Mouse (Mus musculus): ENCODE measurements around the gene Tstd2. TPM values are rescaled to one million over a fixed set of nuclear protein-coding genes. Genes with fewer than 3 reads are reported as not detected.

Tstd2 gene
- total and polyA plus RNA-seq, 2 experiments from 2014 or later = 19.3 to 31.4 TPM

DNA sequence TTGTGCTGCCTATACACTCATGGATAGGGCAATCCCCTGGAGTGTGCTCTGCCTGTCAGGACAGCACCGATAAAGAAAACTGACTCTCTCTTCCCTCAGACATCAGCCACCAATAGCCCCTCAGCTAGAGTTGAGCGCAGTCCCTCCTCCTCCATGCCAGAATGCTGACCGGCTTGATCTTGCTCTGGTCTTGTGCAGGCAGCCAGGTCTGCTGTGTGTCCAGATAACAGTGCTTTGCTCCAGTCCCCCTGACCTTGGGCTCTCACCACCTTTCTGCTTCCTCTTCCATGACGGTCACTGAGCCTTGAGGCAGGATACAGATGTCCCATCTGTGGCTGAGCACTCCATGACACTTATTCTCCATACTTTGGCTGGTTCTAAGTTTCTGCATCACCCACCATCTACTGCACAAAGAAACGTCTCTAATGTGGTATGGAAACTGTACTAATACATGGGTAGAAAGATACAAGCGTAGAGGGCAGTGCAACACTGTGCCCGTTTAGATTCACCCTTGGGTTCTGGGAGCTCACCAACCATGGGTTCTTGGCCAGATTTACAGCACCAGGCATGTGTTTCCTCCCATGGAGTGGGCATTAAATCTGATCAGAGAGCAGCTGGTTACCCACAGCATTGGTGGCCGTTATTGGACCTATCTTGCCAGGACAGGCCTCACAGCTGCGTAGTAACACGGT is 36.3 kb downstream of the Tstd2 start:
- no peaks in the 10 kb centered on the region for H3K36me3 ChIP-seq (ENCODE audit: insufficient read depth)
- DNase-seq (no peak), ATAC-seq (no peak)
- H3K27ac ChIP-seq (ENCODE audit: low read depth, low read length) = no peak overlapping the region
- H3K9me3 ChIP-seq (ENCODE audit: low read length) = no peaks in the 10 kb centered on the region
- H3K27me3 ChIP-seq (ENCODE audit: insufficient read depth, low read length) = no peaks in the 10 kb centered on the region
- no peak overlapping the region for H3K4me3 ChIP-seq (ENCODE audit: low read depth, low read length)
- no peaks in the 10 kb centered on the region for H3K4me1 ChIP-seq (ENCODE audit: insufficient read depth)
- H3K4me2 ChIP-seq (ENCODE audit: low read depth) = no peak overlapping the region
- WGBS = 94% methylated on average over 10 of the region's 10 CpGs
- no peak overlapping the region for H3K9ac ChIP-seq
- no peak for TF ChIP-seq CTCF (IDR thresholded peaks at IDR 0.05; ENCODE audit: low read depth)

GRCm38 (mm10) chr4:46101211-46101711 is 37.2 kb downstream of the Tstd2 start:
- ATAC-seq = no peak
- no peak overlapping the region for H3K4me2 ChIP-seq (ENCODE audit: low read depth)
- WGBS = 55% methylated on average over 14 of the region's 14 CpGs

GRCm38 (mm10) chr4:46100539-46100938 is 38.0 kb downstream of the Tstd2 start:
- H3K9ac ChIP-seq = no peak overlapping the region
- no peaks in the 10 kb centered on the region for H3K27me3 ChIP-seq (ENCODE audit: insufficient read depth, low read length)
- ATAC-seq = no peak
- no peaks in the 10 kb centered on the region for H3K9me3 ChIP-seq (ENCODE audit: low read length)
- no peak overlapping the region for H3K4me2 ChIP-seq (ENCODE audit: low read depth)
- no peak for DNase-seq
- no peak overlapping the region for H3K4me3 ChIP-seq (ENCODE audit: low read depth, low read length)
- no peaks in the 10 kb centered on the region for H3K36me3 ChIP-seq (ENCODE audit: insufficient read depth)
- TF ChIP-seq CTCF (IDR thresholded peaks at IDR 0.05; ENCODE audit: low read depth) = no peak
- H3K27ac ChIP-seq (ENCODE audit: low read depth, low read length) = no peak overlapping the region
- WGBS = 85% methylated on average over 7 of the region's 7 CpGs
- no peaks in the 10 kb centered on the region for H3K4me1 ChIP-seq (ENCODE audit: insufficient read depth)

More at GRCm38 (mm10) chr4:46101211-46101711, 37.2 kb downstream of the Tstd2 start:
- TF ChIP-seq CTCF (IDR thresholded peaks at IDR 0.05; ENCODE audit: low read depth) = no peak
- no peaks in the 10 kb centered on the region for H3K4me1 ChIP-seq (ENCODE audit: insufficient read depth)
- H3K9me3 ChIP-seq (ENCODE audit: low read length) = no peaks in the 10 kb centered on the region
- no peaks in the 10 kb centered on the region for H3K27me3 ChIP-seq (ENCODE audit: insufficient read depth, low read length)
- no peak overlapping the region for H3K27ac ChIP-seq (ENCODE audit: low read depth, low read length)
- H3K4me3 ChIP-seq (ENCODE audit: low read depth, low read length) = no peak overlapping the region
- H3K36me3 ChIP-seq (ENCODE audit: insufficient read depth) = no peaks in the 10 kb centered on the region
- H3K9ac ChIP-seq = no peak overlapping the region
- DNase-seq = no peak

DNA sequence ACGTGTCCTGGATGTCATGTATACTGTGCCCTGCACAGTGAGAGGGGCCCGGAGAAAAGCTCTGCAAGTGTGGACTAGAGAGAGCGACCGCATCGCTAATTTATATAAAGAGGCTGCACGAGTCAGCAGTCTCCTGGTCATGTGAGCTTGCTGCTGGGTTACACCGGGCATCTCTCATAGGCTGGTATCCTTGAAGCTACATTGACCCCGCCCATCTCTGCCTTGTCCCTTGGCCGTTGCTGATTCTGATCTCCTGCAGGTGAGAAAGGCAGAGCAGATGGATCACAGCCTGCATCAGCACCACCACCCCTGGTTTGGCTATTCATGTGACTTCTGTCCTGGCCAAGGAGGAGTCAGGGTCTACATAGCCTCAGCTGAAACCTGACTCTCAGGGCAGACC is 39.4 kb downstream of the Tstd2 start:
- WGBS = 73% methylated on average over 9 of the region's 9 CpGs
- H3K36me3 ChIP-seq (ENCODE audit: insufficient read depth) = no peaks in the 10 kb centered on the region
- TF ChIP-seq CTCF (IDR thresholded peaks at IDR 0.05; ENCODE audit: low read depth) = no peak

GRCm38 (mm10) chr4:46097591-46097990 is 40.9 kb downstream of the Tstd2 start:
- no peaks in the 10 kb centered on the region for H3K9me3 ChIP-seq (ENCODE audit: low read length)
- DNase-seq (no peak), ATAC-seq (no peak)
- no peak for TF ChIP-seq CTCF (IDR thresholded peaks at IDR 0.05; ENCODE audit: low read depth)
- H3K27me3 ChIP-seq (ENCODE audit: insufficient read depth, low read length) = no peaks in the 10 kb centered on the region
- WGBS = 98% methylated on average over 2 of the region's 2 CpGs
- H3K36me3 ChIP-seq (ENCODE audit: insufficient read depth) = no peaks in the 10 kb centered on the region
- H3K4me2 ChIP-seq (ENCODE audit: low read depth) = no peak overlapping the region
- H3K4me1 ChIP-seq (ENCODE audit: insufficient read depth) = no peaks in the 10 kb centered on the region
- no peak overlapping the region for H3K9ac ChIP-seq
- H3K4me3 ChIP-seq (ENCODE audit: low read depth, low read length) = no peak overlapping the region
- no peak overlapping the region for H3K27ac ChIP-seq (ENCODE audit: low read depth, low read length)

More for the DNA sequence above, 39.4 kb downstream of the Tstd2 start:
- ATAC-seq = no peak
- Histone ChIP-seq H3K9me3 (ENCODE audit: low read length) (no peaks in the 10 kb centered on the region), H3K9ac (no peak overlapping the region), H3K4me3 (ENCODE audit: low read depth, low read length) (no peak overlapping the region), H3K27me3 (ENCODE audit: insufficient read depth, low read length) (no peaks in the 10 kb centered on the region), H3K4me2 (ENCODE audit: low read depth) (no peak overlapping the region), H3K27ac (ENCODE audit: low read depth, low read length) (no peak overlapping the region), H3K4me1 (ENCODE audit: insufficient read depth) (no peaks in the 10 kb centered on the region)
- no peak for DNase-seq

- Histone ChIP-seq H3K27me3 (ENCODE audit: insufficient read depth, low read length) (no peaks in the 10 kb centered on the region), H3K4me3 (ENCODE audit: low read depth, low read length) (no peak overlapping the region), H3K9ac (no peak overlapping the region), H3K4me1 (ENCODE audit: insufficient read depth) (no peaks in the 10 kb centered on the region), H3K27ac (ENCODE audit: low read depth, low read length) (no peak overlapping the region), H3K9me3 (ENCODE audit: low read length) (no peaks in the 10 kb centered on the region), H3K4me2 (ENCODE audit: low read depth) (no peak overlapping the region), H3K36me3 (ENCODE audit: insufficient read depth) (no peaks in the 10 kb centered on the region)
- DNase-seq (no peak), ATAC-seq (no peak)
- TF ChIP-seq CTCF (IDR thresholded peaks at IDR 0.05; ENCODE audit: low read depth) = no peak
- WGBS = 89% methylated on average over 7 of the region's 7 CpGs
These were observed 41.9 kb downstream of the Tstd2 start for GRCm38 (mm10) chr4:46096546-46096945.

DNA sequence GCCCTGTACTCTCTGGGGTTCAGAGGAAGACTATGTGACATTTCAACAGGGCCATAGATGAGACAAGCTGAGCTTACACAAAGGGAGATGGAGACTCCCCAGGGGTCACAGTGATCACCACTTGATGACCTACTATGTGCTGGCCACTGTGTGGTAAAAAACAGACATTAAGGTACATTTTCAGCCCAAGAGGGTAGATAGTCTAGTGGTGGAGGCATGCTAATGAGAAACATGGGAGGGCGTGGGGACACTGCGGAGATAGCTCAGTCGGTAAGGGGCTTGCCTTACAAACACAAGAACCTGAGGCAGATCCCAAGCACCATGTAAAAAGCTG is 42.7 kb downstream of the Tstd2 start:
- Histone ChIP-seq H3K9me3 (ENCODE audit: low read length) (no peaks in the 10 kb centered on the region), H3K4me2 (ENCODE audit: low read depth) (no peak overlapping the region), H3K4me3 (ENCODE audit: low read depth, low read length) (no peak overlapping the region), H3K9ac (no peak overlapping the region), H3K27ac (ENCODE audit: low read depth, low read length) (no peak overlapping the region), H3K36me3 (ENCODE audit: insufficient read depth) (no peaks in the 10 kb centered on the region), H3K4me1 (ENCODE audit: insufficient read depth) (no peaks in the 10 kb centered on the region), H3K27me3 (ENCODE audit: insufficient read depth, low read length) (no peaks in the 10 kb centered on the region)
- ATAC-seq (no peak), DNase-seq (no peak)
- WGBS = 89% methylated on average over 3 of the region's 3 CpGs
- no peak for TF ChIP-seq CTCF (IDR thresholded peaks at IDR 0.05; ENCODE audit: low read depth)
